Mouse (Mus musculus): Measurements from ENCODE around the gene Bud31. TPM values are rescaled to one million over a fixed set of nuclear protein-coding genes. Genes with fewer than 3 reads are reported as not detected.

Gene Bud31
- total RNA-seq, 2 experiments from 2014 or later: 85.7 to 86.1 TPM

GRCm38 (mm10) chr5:145189416-145189815, 49.3 kb downstream of the Bud31 start:
- DNase-seq (ENCODE audit: extremely low spot score in 1 of 2, low spot score in 2 of 2): no peak
- intact Hi-C loops (cut with DNase I): no loop called here

- intact Hi-C loops (cut with DNase I): no loop called here
- no peak for DNase-seq (ENCODE audit: extremely low spot score in 1 of 2, low spot score in 2 of 2)
Observed at GRCm38 (mm10) chr5:145190373-145190772, 50.2 kb downstream of the Bud31 start.

GRCm38 (mm10) chr5:145190875-145191798, 51.0 kb downstream of the Bud31 start:
- DNase-seq (ENCODE audit: extremely low spot score in 1 of 2, low spot score in 2 of 2): peak; percentile 88 to 95
- intact Hi-C loops (cut with DNase I): no loop called here

DNA sequence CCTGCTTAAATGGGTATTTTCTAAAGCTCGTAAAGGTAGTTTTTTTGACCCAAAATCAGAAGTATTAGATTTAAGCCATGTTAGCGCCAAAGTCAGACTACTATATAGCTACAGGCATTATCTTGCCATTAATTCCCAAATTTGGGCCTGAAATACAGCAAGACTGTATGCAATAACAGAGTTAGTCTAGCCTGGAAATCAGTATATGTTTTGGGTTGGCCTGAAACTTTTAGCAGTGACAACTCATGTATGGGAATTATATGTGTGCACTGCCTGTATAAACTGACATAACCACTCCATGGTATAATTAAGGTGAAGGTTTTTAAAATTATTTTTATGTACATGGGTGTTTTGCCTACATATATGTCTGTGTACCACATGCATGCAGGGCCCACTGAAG, 51.8 kb downstream of the Bud31 start, which contains the start of gene Atp5j2:
Gene Atp5j2 (minus strand): TSS at position 101 of the 400 bp plus-strand sequence.
- intact Hi-C loops (cut with DNase I): no loop called here
- no peak for DNase-seq (ENCODE audit: extremely low spot score in 1 of 2, low spot score in 2 of 2)

Other genes starting within 250 kb of the Bud31 start
- 10 to 100 TPM; 39.4 to 40.2 TPM for gene Smurf1, start 174.5 kb upstream of the Bud31 start, total RNA-seq (2021)
- gene Gm4871, start 107.6 kb upstream of the Bud31 start, total RNA-seq (2021): not detected
- not detected for gene 1700018F24Rik, start 97.4 kb upstream of the Bud31 start, total RNA-seq (2021)
- 100 to 1,000 TPM; 178 to 190 TPM for gene Arpc1a, start 56.5 kb upstream of the Bud31 start, total RNA-seq (2021)
- gene Kpna7, start 56.3 kb upstream of the Bud31 start, total RNA-seq (2021): not detected
- 10 to 100 TPM; 28.3 to 30.3 TPM for gene Arpc1b, start 26.1 kb upstream of the Bud31 start, total RNA-seq (2021)
- 100 to 1,000 TPM; 106 to 111 TPM for gene Pdap1, start 124 bp upstream of the Bud31 start, total RNA-seq (2021)
- 10 to 100 TPM; 14.2 to 16.1 TPM for gene Ptcd1, start 26.7 kb downstream of the Bud31 start, total RNA-seq (2021)
- gene Cpsf4, start 26.9 kb downstream of the Bud31 start, total RNA-seq (2021): 10 to 100 TPM; 29.1 to 29.2 TPM
- 100 to 1,000 TPM; 267 to 289 TPM for gene Atp5j2, start 51.7 kb downstream of the Bud31 start, total RNA-seq (2021)
- 10 to 100 TPM in 1 of 2 experiments, 1 to 10 TPM in 1; 10.0 to 10.3 TPM for gene Zkscan14, start 61.5 kb downstream of the Bud31 start, total RNA-seq (2021)
- gene Zkscan5, start 64.2 kb downstream of the Bud31 start, total RNA-seq (2021): 10 to 100 TPM; 15.0 to 15.2 TPM
- gene Zfp655, start 91.4 kb downstream of the Bud31 start, total RNA-seq (2021): 10 to 100 TPM; 24.8 to 27.9 TPM
- 10 to 100 TPM; 13.9 to 17.1 TPM for gene Zscan25, start 140.1 kb downstream of the Bud31 start, total RNA-seq (2021)
- under 1 TPM in 1 of 2 experiments, not detected in 1; 0.17 TPM for gene Cyp3a57, start 204.9 kb downstream of the Bud31 start, total RNA-seq (2021)